Mouse (Mus musculus) kidney, postnatal 10 days (tissue): ENCODE measurements around the gene Tmc3.

Experiments used
- DNase-seq: peaks from one replicate; pipeline ENCODE4 v3.0.0; 2021; ENCODE audit warnings: mixed read lengths

Gene Tmc3

GRCm38 (mm10) chr7:83639084-83639483 lies 54.4 kb downstream of the Tmc3 start:
- DNase-seq: no peak

- DNase-seq: no peak
Observed at GRCm38 (mm10) chr7:83640581-83640980, 55.9 kb downstream of the Tmc3 start.

- DNase-seq: no peak
Observed at GRCm38 (mm10) chr7:83641163-83641562, 56.4 kb downstream of the Tmc3 start.

GRCm38 (mm10) chr7:83643581-83643980 lies 58.9 kb downstream of the Tmc3 start:
- DNase-seq: no peak

- no peak for DNase-seq
Observed at GRCm38 (mm10) chr7:83644761-83645160, 60.0 kb downstream of the Tmc3 start.

- DNase-seq: no peak
Observed at GRCm38 (mm10) chr7:83645476-83645875, 60.7 kb downstream of the Tmc3 start.

GRCm38 (mm10) chr7:83648807-83649206 lies 64.1 kb downstream of the Tmc3 start:
- no peak for DNase-seq

- no peak for DNase-seq
Observed at GRCm38 (mm10) chr7:83650638-83651037, 65.9 kb downstream of the Tmc3 start.

GRCm38 (mm10) chr7:83652498-83652897 lies 67.8 kb downstream of the Tmc3 start:
- DNase-seq: no peak

GRCm38 (mm10) chr7:83653605-83654051 lies 68.9 kb downstream of the Tmc3 start:
- no peak for DNase-seq

- DNase-seq: no peak
Observed at GRCm38 (mm10) chr7:83654196-83654595, 69.5 kb downstream of the Tmc3 start.

GRCm38 (mm10) chr7:83654938-83655630 lies 70.4 kb downstream of the Tmc3 start:
- DNase-seq: peak; percentile 64

- DNase-seq: no peak
Observed at GRCm38 (mm10) chr7:83658716-83659115, 74.0 kb downstream of the Tmc3 start.

- peak; percentile 69 for DNase-seq
Observed at GRCm38 (mm10) chr7:83659159-83660065, 74.7 kb downstream of the Tmc3 start.

GRCm38 (mm10) chr7:83660273-83660691 lies 75.6 kb downstream of the Tmc3 start:
- DNase-seq: no peak

- DNase-seq: no peak
Observed at GRCm38 (mm10) chr7:83661031-83661430, 76.3 kb downstream of the Tmc3 start.

GRCm38 (mm10) chr7:83661763-83662162 lies 77.0 kb downstream of the Tmc3 start:
- no peak for DNase-seq

GRCm38 (mm10) chr7:83662711-83663375 lies 78.1 kb downstream of the Tmc3 start:
- no peak for DNase-seq

GRCm38 (mm10) chr7:83666087-83666595 lies 81.4 kb downstream of the Tmc3 start:
- DNase-seq: no peak

GRCm38 (mm10) chr7:83667936-83668645 lies 83.4 kb downstream of the Tmc3 start:
- peak; percentile 5 for DNase-seq

GRCm38 (mm10) chr7:83668724-83669123 lies 84.0 kb downstream of the Tmc3 start:
- peak; percentile 84 for DNase-seq

GRCm38 (mm10) chr7:83671573-83671972 lies 86.8 kb downstream of the Tmc3 start:
- DNase-seq: no peak
